Comparison of ENCODE assay signal across 8 mouse cellular contexts in genomic region chr11:35282825-35283571, GRCm38 (mm10).
A peak's percentile ranks its signal among the peaks of the same experiment; 100 is the strongest.
DNase-seq lines count a peak whose midpoint lies in the region; ATAC-seq lines count a peak whose summit lies in the region.

No protein-coding gene starts in this region.

- peak overlapping the region; percentile 44 for H3K4me2 ChIP-seq in heart, embryonic 16.5 days (ENCODE audit: low read depth, low read length)
- peak overlapping the region; percentile 23 for H3K4me2 ChIP-seq in midbrain, embryonic 13.5 days (replicated peaks)

- H3K9ac ChIP-seq in heart, embryonic 16.5 days (ENCODE audit: low read length), result peak overlapping the region; percentile 61
- H3K9ac ChIP-seq in midbrain, embryonic 13.5 days (replicated peaks), result peak overlapping the region; percentile 28; the same call in 1 of the 2 replicates

- peak overlapping the region; percentile 75 for H3K27ac ChIP-seq in heart, embryonic 16.5 days (ENCODE audit: low read length)
- H3K27ac ChIP-seq in hindbrain, embryonic 10.5 days, result peak overlapping the region; percentile 83
- H3K27ac ChIP-seq in midbrain, embryonic 13.5 days, result no peak overlapping the region; the same call in 1 of the 2 replicates

- H3K27me3 ChIP-seq in heart, embryonic 16.5 days (ENCODE audit: control insufficient read depth, insufficient read depth, low read length), result no peaks in the 10 kb centered on the region
- no peaks in the 10 kb centered on the region for H3K27me3 ChIP-seq in hindbrain, embryonic 10.5 days (ENCODE audit: insufficient read depth, poor library complexity, severe bottlenecking)
- H3K27me3 ChIP-seq in midbrain, embryonic 13.5 days, result peaks cover 36% of the 10 kb centered on the region; the same call in 1 of the 2 replicates

- no peak overlapping the region for H3K4me3 ChIP-seq in heart, embryonic 16.5 days (ENCODE audit: low read length)
- peak overlapping the region; percentile 23 for H3K4me3 ChIP-seq in hindbrain, embryonic 10.5 days
- no peak overlapping the region for H3K4me3 ChIP-seq in midbrain, embryonic 13.5 days (replicated peaks)

- peak; percentile 62 for ATAC-seq in heart, embryonic 16.5 days (replicated peaks; ENCODE audit: extremely low read depth, insufficient read depth, low FRiP score)
- peak; percentile 38 for ATAC-seq in midbrain, embryonic 13.5 days
- no peak for ATAC-seq in activated CD4-positive, CD25-positive, alpha-beta regulatory T cell, adult 4 months

- WGBS in heart, embryonic 16.5 days, result 17% methylated on average over 12 of the region's 12 CpGs
- 14% methylated on average over 12 of the region's 12 CpGs for WGBS in hindbrain, embryonic 10.5 days
- WGBS in midbrain, embryonic 13.5 days, result 13% methylated on average over 12 of the region's 12 CpGs

- peaks cover 45% of the 10 kb centered on the region for H3K4me1 ChIP-seq in heart, embryonic 16.5 days (ENCODE audit: control insufficient read depth, insufficient read depth, low read length)
- H3K4me1 ChIP-seq in hindbrain, embryonic 10.5 days (replicated peaks), result peaks cover 36% of the 10 kb centered on the region
- peaks cover 28% of the 10 kb centered on the region for H3K4me1 ChIP-seq in midbrain, embryonic 13.5 days (replicated peaks)

- no peaks in the 10 kb centered on the region for H3K36me3 ChIP-seq in heart, embryonic 16.5 days (ENCODE audit: control insufficient read depth, insufficient read depth)
- H3K36me3 ChIP-seq in hindbrain, embryonic 10.5 days, result no peaks in the 10 kb centered on the region
- H3K36me3 ChIP-seq in midbrain, embryonic 13.5 days, result no peaks in the 10 kb centered on the region

- DNase-seq in heart, adult 18-20 months, result no peak
- DNase-seq in cerebellum, postnatal 36 days, result peak; percentile 46 to 55
- DNase-seq in hindbrain, embryonic 10.5 days (ENCODE audit: low spot score), result peak; percentile 51
- no peak for DNase-seq in urinary bladder, adult 18-20 months (ENCODE audit: low spot score in 2 of 2)
- DNase-seq in ovary, adult 18-20 months (ENCODE audit: low spot score), result no peak

- no peaks in the 10 kb centered on the region for H3K9me3 ChIP-seq in heart, embryonic 16.5 days (replicated peaks; ENCODE audit: control insufficient read depth, low read length)
- H3K9me3 ChIP-seq in hindbrain, embryonic 10.5 days, result no peaks in the 10 kb centered on the region
- H3K9me3 ChIP-seq in midbrain, embryonic 13.5 days, result no peaks in the 10 kb centered on the region

Comparison
In these comparisons a context has a peak if more than half of its experiments do, and no peak if none do; other contexts are left out.
1. DNase-seq: peak in cerebellum, postnatal 36 days (2 of 2) and hindbrain, embryonic 10.5 days (single experiment); none in heart, adult 18-20 months (0 of 2), urinary bladder, adult 18-20 months (0 of 2) and ovary, adult 18-20 months (single experiment).